Mouse (Mus musculus) cortical plate, adult 2 months (tissue): ENCODE measurements at regions not wholly inside any gene's neighbourhood (a gene's known extent, or its start where the extent isn't known, plus 50 kb on each side); places are given as distances from the start of the nearest gene placed in this dataset.

Source experiments
- CTCF ChIP-seq: fragments of 200-500 bp; IDR thresholded peaks from 2 replicates; pipeline ENCODE4 v1.5.1; 2011; ENCODE audit warnings: mild to moderate bottlenecking, control low read depth, low read length; ENCODE audit not compliant: insufficient read depth; ENCODE audit errors: extremely low read depth
- POLR2A ChIP-seq: fragments of 200-500 bp; IDR thresholded peaks from 2 replicates; pipeline ENCODE4 v1.6.1; 2011; ENCODE audit warnings: mild to moderate bottlenecking, low read length, control low read depth; ENCODE audit not compliant: insufficient read depth; ENCODE audit errors: extremely low read depth

GRCm38 (mm10) chr14:76276655-76277054 is 138.1 kb upstream of the Tsc22d1 start:
- TF ChIP-seq POLR2A (no peak), CTCF (no peak)
